In genomic region chr5:64581461-64581860, GRCm38 (mm10) we compare ENCODE assay signal across 8 mouse cellular contexts.
DNase-seq lines count a peak whose midpoint lies in the region; ATAC-seq lines count a peak whose summit lies in the region.

No protein-coding gene starts in this region.

- peaks cover 47% of the 10 kb centered on the region for H3K4me1 ChIP-seq in lung, embryonic 15.5 days

- ATAC-seq in lung, embryonic 15.5 days (ENCODE audit: borderline replicate concordance, extremely low read depth, low FRiP score, low TSS enrichment) = no peak

- 43% methylated on average over 8 of the region's 8 CpGs for WGBS in lung, embryonic 15.5 days

- H3K27me3 ChIP-seq in lung, embryonic 15.5 days = no peaks in the 10 kb centered on the region

- H3K9ac ChIP-seq in lung, embryonic 15.5 days = no peak overlapping the region

- peak; percentile 51 for DNase-seq in adrenal gland, postnatal 10 days
- no peak for DNase-seq in adrenal gland, postnatal 4 days (ENCODE audit: low spot score in 2 of 2)
- DNase-seq in gastrocnemius, adult 18-20 months (ENCODE audit: low spot score) = peak; percentile 75
- peak; percentile 88 for DNase-seq in heart, postnatal 4 days
- DNase-seq in embryo, embryonic 11 days = no peak
- no peak for DNase-seq in retina, embryonic 14.5 days (ENCODE audit: low spot score)
- no peak for DNase-seq in retina, postnatal 1 day

- no peaks in the 10 kb centered on the region for H3K9me3 ChIP-seq in lung, embryonic 15.5 days

- no peak overlapping the region for H3K4me2 ChIP-seq in lung, embryonic 15.5 days

- no peak overlapping the region for H3K4me3 ChIP-seq in lung, embryonic 15.5 days

- H3K36me3 ChIP-seq in lung, embryonic 15.5 days = no peaks in the 10 kb centered on the region

- H3K27ac ChIP-seq in lung, embryonic 15.5 days = peak overlapping the region; percentile 84; the same call in 1 of the 2 replicates

Comparison
In these comparisons a context has a peak if more than half of its experiments do, and no peak if none do; other contexts are left out.
1. DNase-seq: peak in adrenal gland, postnatal 10 days (single experiment), gastrocnemius, adult 18-20 months (single experiment) and heart, postnatal 4 days (single experiment); none in adrenal gland, postnatal 4 days (0 of 2), embryo, embryonic 11 days (single experiment), retina, embryonic 14.5 days (single experiment) and retina, postnatal 1 day (single experiment).